Mouse (Mus musculus) embryonic facial prominence, embryonic 13.5 days (tissue): ENCODE measurements around the gene Theg. TPM values are rescaled to one million over a fixed set of nuclear protein-coding genes. Genes with fewer than 3 reads are reported as not detected.

Source experiments
- ATAC-seq: fragments of 200-750 bp; cut with Nextera tagmentation; 2 replicates; pipeline ENCODE4 v1.8.0; 2017; ENCODE audit warnings: low read depth; ENCODE audit not compliant: insufficient number of reproducible peaks, insufficient read depth, low FRiP score, low TSS enrichment
- H3K27ac ChIP-seq: fragments of 300-500 bp; sonication (generic); 2 replicates; pipeline ENCODE4 v1.5.1; 2015; ENCODE audit warnings: moderate library complexity, mild to moderate bottlenecking, inconsistent platforms
- H3K27me3 ChIP-seq: fragments of 300-500 bp; sonication (generic); 2 replicates; pipeline ENCODE4 v1.6.1; 2015; ENCODE audit warnings: mild to moderate bottlenecking, inconsistent platforms
- H3K36me3 ChIP-seq: fragments of 300-500 bp; sonication (generic); 2 replicates; pipeline ENCODE4 v1.6.1; 2015; ENCODE audit warnings: mild to moderate bottlenecking, inconsistent platforms
- H3K4me1 ChIP-seq: fragments of 300-500 bp; sonication (generic); 2 replicates; pipeline ENCODE4 v1.6.1; 2015; ENCODE audit warnings: inconsistent platforms
- H3K4me2 ChIP-seq: fragments of 300-500 bp; sonication (generic); 2 replicates; pipeline ENCODE4 v1.6.1; 2015; ENCODE audit warnings: moderate library complexity, mild to moderate bottlenecking, inconsistent platforms
- H3K4me3 ChIP-seq: fragments of 300-500 bp; sonication (generic); 2 replicates; pipeline ENCODE4 v1.5.1; 2015; ENCODE audit warnings: mild to moderate bottlenecking, inconsistent platforms
- H3K9ac ChIP-seq: fragments of 300-500 bp; sonication (generic); 2 replicates; pipeline ENCODE4 v1.6.1; 2015; ENCODE audit warnings: mild to moderate bottlenecking, inconsistent platforms
- H3K9me3 ChIP-seq: fragments of 300-500 bp; sonication (generic); 2 replicates; pipeline ENCODE4 v1.6.1; 2016; ENCODE audit warnings: inconsistent platforms
- WGBS: fragments of 180-500 bp; shearing (Covaris S2); methylation state at CpG from one replicate; pipeline ENCODE4 v1.1.7; 2015; ENCODE audit warnings: mixed read lengths; 5-methylcytosine and 5-hydroxymethylcytosine counted together
- polyA plus RNA-seq: library from polyadenylated mRNA; unstranded; fragments of >200 nt; fragmentation: Nextera tagmentation; extraction: Ambion mirVana; gene quantifications from 2 replicates; pipeline ENCODE4 v1.2.1, GENCODE M21; 2015

Theg gene
- polyA plus RNA-seq, 1 experiment from 2014 or later = not detected

GRCm38 (mm10) chr10:79534426-79534825 is 52.7 kb downstream of the Theg start:
- Histone ChIP-seq H3K9me3 (no peaks in the 10 kb centered on the region), H3K4me2 (0 out of 2 replicates have a peak overlapping the region, but pooled peaks have one; percentile 95), H3K4me3 (no peak overlapping the region), H3K27ac (no peak overlapping the region), H3K27me3 (0 out of 2 replicates have a peak, but pooled peaks cover 7% of the 10 kb centered on the region), H3K36me3 (peaks cover 28% of the 10 kb centered on the region), H3K9ac (no peak overlapping the region), H3K4me1 (peaks cover 15% of the 10 kb centered on the region)
- 89% methylated on average over 2 of the region's 2 CpGs for WGBS
- ATAC-seq = no peak

GRCm38 (mm10) chr10:79533126-79533911 is 53.8 kb downstream of the Theg start, which contains the start of gene Plpp2:
Plpp2 (minus strand) TSS chr10:79533796.
- peak; percentile 53; the same call in 1 of the 2 replicates for ATAC-seq
- no peaks in the 10 kb centered on the region for H3K9me3 ChIP-seq
- peaks cover 15% of the 10 kb centered on the region for H3K4me1 ChIP-seq
- peak within 1 kb of the TSS; percentile 68 for H3K4me3 ChIP-seq
- H3K4me2 ChIP-seq = peak within 1 kb of the TSS; percentile 95
- under 1% methylated on average over 52 of the region's 52 CpGs for WGBS
- peaks cover 19% of the 10 kb centered on the region for H3K36me3 ChIP-seq
- H3K9ac ChIP-seq = peak within 1 kb of the TSS; percentile 79
- no peak within 1 kb of the TSS for H3K27ac ChIP-seq
- 0 out of 2 replicates have a peak, but pooled peaks cover 7% of the 10 kb centered on the region for H3K27me3 ChIP-seq

- Histone ChIP-seq H3K4me3 (peak overlapping the region; percentile 68), H3K9ac (peak overlapping the region; percentile 79), H3K9me3 (no peaks in the 10 kb centered on the region), H3K4me1 (peaks cover 15% of the 10 kb centered on the region), H3K36me3 (peaks cover 13% of the 10 kb centered on the region; the same call in 1 of the 2 replicates), H3K27me3 (0 out of 2 replicates have a peak, but pooled peaks cover 7% of the 10 kb centered on the region), H3K4me2 (peak overlapping the region; percentile 95), H3K27ac (no peak overlapping the region)
- WGBS = 24% methylated on average over 3 of the region's 3 CpGs
- no peak for ATAC-seq
Observed at GRCm38 (mm10) chr10:79532678-79533077, 54.5 kb downstream of the Theg start.

- Histone ChIP-seq H3K27ac (no peak overlapping the region), H3K4me2 (no peak overlapping the region), H3K36me3 (peaks cover 21% of the 10 kb centered on the region; the same call in 1 of the 2 replicates), H3K4me3 (no peak overlapping the region), H3K9me3 (no peaks in the 10 kb centered on the region), H3K27me3 (0 out of 2 replicates have a peak, but pooled peaks cover 7% of the 10 kb centered on the region), H3K9ac (no peak overlapping the region), H3K4me1 (peaks cover 15% of the 10 kb centered on the region)
- no peak for ATAC-seq
- WGBS = 80% methylated on average over 3 of the region's 3 CpGs
Observed at GRCm38 (mm10) chr10:79531593-79531992, 55.5 kb downstream of the Theg start.

GRCm38 (mm10) chr10:79530721-79531120 is 56.4 kb downstream of the Theg start:
- Histone ChIP-seq H3K27me3 (0 out of 2 replicates have a peak, but pooled peaks cover 7% of the 10 kb centered on the region), H3K4me1 (peaks cover 15% of the 10 kb centered on the region), H3K4me3 (no peak overlapping the region), H3K36me3 (peaks cover 22% of the 10 kb centered on the region; the same call in 1 of the 2 replicates), H3K9me3 (no peaks in the 10 kb centered on the region), H3K9ac (no peak overlapping the region), H3K4me2 (no peak overlapping the region), H3K27ac (no peak overlapping the region)
- 93% methylated on average over 13 of the region's 13 CpGs for WGBS
- ATAC-seq = no peak

GRCm38 (mm10) chr10:79530241-79530640 is 56.9 kb downstream of the Theg start:
- Histone ChIP-seq H3K4me2 (no peak overlapping the region), H3K27me3 (0 out of 2 replicates have a peak, but pooled peaks cover 7% of the 10 kb centered on the region), H3K27ac (no peak overlapping the region), H3K4me3 (no peak overlapping the region), H3K9me3 (no peaks in the 10 kb centered on the region), H3K36me3 (peaks cover 26% of the 10 kb centered on the region; the same call in 1 of the 2 replicates), H3K4me1 (peaks cover 15% of the 10 kb centered on the region), H3K9ac (no peak overlapping the region)
- ATAC-seq = no peak
- 82% methylated on average over 8 of the region's 8 CpGs for WGBS

- Histone ChIP-seq H3K9me3 (no peaks in the 10 kb centered on the region), H3K4me3 (no peak overlapping the region), H3K27ac (no peak overlapping the region), H3K4me1 (peaks cover 7% of the 10 kb centered on the region), H3K36me3 (peaks cover 26% of the 10 kb centered on the region; the same call in 1 of the 2 replicates), H3K4me2 (no peak overlapping the region), H3K27me3 (no peaks in the 10 kb centered on the region), H3K9ac (no peak overlapping the region)
- 72% methylated on average over 3 of the region's 3 CpGs for WGBS
- no peak for ATAC-seq
Observed at GRCm38 (mm10) chr10:79528081-79528480, 59.0 kb downstream of the Theg start.

- Histone ChIP-seq H3K27ac (no peak overlapping the region), H3K9ac (no peak overlapping the region), H3K9me3 (no peaks in the 10 kb centered on the region), H3K4me3 (no peak overlapping the region), H3K36me3 (peaks cover 26% of the 10 kb centered on the region; the same call in 1 of the 2 replicates), H3K4me1 (peaks cover 1% of the 10 kb centered on the region; the same call in 1 of the 2 replicates), H3K4me2 (no peak overlapping the region), H3K27me3 (no peaks in the 10 kb centered on the region)
- no peak for ATAC-seq
- WGBS = 88% methylated on average over 6 of the region's 6 CpGs
Observed at GRCm38 (mm10) chr10:79527453-79527845, 59.7 kb downstream of the Theg start.

GRCm38 (mm10) chr10:79526661-79527452 is 60.3 kb downstream of the Theg start:
- no peak overlapping the region for H3K4me2 ChIP-seq
- H3K27me3 ChIP-seq = no peaks in the 10 kb centered on the region
- no peak for ATAC-seq
- H3K36me3 ChIP-seq = peaks cover 26% of the 10 kb centered on the region; the same call in 1 of the 2 replicates
- 92% methylated on average over 12 of the region's 12 CpGs for whole genome bisulfite sequencing
- no peak overlapping the region for H3K4me3 ChIP-seq
- no peaks in the 10 kb centered on the region for H3K9me3 ChIP-seq
- H3K4me1 ChIP-seq = no peaks in the 10 kb centered on the region
- H3K27ac ChIP-seq = no peak overlapping the region
- no peak overlapping the region for H3K9ac ChIP-seq
